Mouse (Mus musculus): ENCODE results near the gene Pdha2. TPM values are rescaled to one million over a fixed set of nuclear protein-coding genes. Genes with fewer than 3 reads are reported as not detected.
A peak's percentile ranks its signal among the peaks of the same experiment; 100 is the strongest.

Gene Pdha2
- not detected in 2 replicates for total RNA-seq (2017)

DNA sequence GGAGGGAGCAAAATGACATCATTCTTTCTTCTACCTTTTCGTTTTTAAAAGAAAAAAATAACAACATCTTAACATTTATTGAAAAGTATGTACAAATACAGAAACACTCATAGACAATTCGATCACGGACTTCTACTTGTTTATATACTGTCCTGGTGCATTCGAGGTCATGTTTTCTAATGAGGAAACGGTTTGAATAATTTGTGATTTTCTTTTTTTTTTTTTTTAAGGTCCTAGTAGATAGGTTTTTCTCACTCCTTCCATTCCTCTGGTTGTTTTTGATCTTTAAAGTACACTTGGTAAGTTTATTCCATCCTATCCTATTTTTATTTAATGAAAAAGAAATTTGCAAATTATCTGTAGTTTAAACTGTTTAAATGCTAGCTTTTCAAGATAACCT lies at the start of gene Pdha2:
TSS of gene Pdha2 (minus strand) at position 101 of the 400 bp plus-strand sequence.
- no peak for ATAC-seq (replicated peaks; ENCODE audit: low read depth, poor library complexity, severe bottlenecking)

DNA sequence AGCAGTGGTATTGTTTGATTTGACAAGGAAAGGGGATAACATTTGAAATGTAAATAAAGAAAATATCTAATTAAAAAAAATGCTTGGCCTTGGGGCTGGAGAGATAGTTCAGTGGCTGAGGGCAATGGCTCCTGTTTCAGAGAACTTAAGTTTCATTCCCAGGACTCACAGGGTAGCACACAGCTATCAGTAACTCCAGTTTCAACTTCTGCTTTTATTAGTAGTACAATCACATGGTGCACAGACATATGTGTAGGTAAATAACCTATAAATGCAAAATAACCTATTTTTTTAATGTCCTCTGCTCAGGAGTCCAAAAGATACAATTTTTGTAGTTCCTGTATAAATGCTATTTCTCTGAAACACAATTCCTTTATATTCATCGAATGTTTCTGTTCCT lies 48.4 kb upstream of the Pdha2 start:
- ATAC-seq (replicated peaks; ENCODE audit: low read depth, poor library complexity, severe bottlenecking), result no peak

DNA sequence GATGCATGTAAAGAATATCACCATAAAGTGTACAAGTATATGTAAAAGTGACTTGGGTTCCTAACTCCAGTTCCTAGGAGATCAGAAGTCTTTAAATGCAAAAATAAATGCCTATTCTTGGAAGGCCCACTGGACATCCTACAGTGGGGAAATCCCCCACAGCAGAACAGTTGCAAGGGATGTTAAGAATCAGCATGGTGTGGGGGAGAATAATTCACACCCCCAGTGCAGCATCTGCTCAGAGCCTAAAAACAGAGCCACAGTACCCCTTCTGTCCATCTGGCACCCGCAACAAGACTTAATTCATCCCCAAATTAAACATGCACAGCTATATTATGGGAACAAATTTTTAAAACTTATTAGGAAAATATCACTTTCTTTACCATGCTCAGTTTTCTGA lies 39.3 kb upstream of the Pdha2 start:
- no peak for ATAC-seq (replicated peaks; ENCODE audit: low read depth, poor library complexity, severe bottlenecking)

DNA sequence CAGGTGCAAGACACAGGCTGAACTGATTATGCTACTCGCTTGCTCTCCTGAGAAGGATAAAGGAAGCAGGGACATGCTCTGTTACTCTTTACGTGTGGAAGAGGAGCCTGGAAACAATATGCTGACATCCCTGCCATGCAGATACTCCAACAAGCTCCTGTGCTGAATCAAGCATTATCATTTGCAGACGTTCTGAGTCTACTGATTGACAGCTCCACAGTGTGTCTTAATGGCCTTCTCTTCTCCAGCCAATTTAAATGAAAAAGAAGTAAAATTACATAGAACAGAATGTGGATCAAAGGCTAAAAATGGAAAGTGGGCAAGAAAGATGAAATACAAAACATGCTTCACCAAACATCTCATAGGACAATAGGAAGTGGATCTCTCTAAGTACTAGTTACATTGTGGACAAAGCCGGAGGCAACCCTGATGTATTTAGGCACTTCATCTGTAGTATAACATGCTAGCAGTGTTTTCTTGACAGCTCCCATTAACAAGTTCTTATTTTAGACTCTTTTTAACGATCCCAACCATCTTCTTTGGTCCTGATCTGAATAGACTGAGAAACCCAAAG lies 32.7 kb upstream of the Pdha2 start:
- no peak for ATAC-seq (replicated peaks; ENCODE audit: low read depth, poor library complexity, severe bottlenecking)

DNA sequence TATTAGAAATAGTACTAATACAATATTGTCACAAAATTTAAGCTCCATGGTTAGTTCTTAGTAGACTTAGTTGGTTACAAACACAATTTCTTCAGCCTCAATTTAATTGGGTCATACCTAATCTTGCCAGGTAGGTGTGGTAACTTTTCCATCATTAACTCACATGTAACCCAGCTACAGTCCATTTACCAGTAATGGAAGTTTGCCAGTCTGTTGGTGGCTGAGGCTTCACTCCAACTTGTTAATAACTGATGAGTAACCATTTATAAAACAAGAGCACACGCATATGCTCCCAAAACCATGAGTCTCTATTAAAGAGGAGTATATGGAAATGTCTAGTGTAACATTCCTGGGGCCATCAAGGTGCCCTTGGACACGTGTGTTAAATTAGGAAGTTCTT lies 25.9 kb upstream of the Pdha2 start:
- no peak for ATAC-seq (replicated peaks; ENCODE audit: low read depth, poor library complexity, severe bottlenecking)

DNA sequence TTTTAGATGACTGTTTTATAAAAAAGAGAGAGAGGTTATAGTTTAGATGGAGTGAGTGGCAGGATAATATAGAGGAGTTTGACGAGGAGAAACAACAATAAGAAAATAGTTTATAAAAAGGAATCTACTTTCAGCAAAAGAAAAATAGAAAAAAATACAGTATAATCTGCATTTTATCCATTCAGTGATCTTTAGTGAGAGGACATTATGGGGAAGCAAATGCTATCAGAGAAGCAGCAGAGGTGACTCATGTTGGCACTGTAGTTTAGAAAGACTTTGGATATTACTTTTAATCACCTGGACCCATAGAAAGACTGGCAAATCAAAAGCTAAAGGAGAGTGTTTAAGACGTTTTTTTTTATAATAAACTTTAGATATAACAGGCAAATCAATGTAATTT lies 17.0 kb upstream of the Pdha2 start:
- no peak for ATAC-seq (replicated peaks; ENCODE audit: low read depth, poor library complexity, severe bottlenecking)

DNA sequence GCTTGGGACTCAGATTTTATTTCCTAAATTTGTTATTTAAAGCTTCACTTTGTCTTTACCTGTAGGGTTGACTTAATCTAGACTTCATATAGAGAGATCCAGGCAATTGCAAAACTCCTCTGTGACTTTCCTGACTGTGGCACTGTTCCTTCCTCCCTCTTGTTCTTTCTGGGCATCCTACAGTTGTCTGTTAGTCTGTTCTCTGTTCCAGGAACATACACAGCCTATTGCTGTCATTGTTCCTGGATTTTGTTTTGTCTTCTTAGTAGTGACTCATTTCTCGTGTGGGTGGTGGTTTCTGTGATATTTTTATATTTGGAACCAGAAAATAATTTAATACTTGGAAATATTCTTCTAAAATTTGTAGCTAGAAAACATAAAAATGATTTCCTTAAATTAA lies 10.2 kb upstream of the Pdha2 start:
- no peak for ATAC-seq (replicated peaks; ENCODE audit: low read depth, poor library complexity, severe bottlenecking)

DNA sequence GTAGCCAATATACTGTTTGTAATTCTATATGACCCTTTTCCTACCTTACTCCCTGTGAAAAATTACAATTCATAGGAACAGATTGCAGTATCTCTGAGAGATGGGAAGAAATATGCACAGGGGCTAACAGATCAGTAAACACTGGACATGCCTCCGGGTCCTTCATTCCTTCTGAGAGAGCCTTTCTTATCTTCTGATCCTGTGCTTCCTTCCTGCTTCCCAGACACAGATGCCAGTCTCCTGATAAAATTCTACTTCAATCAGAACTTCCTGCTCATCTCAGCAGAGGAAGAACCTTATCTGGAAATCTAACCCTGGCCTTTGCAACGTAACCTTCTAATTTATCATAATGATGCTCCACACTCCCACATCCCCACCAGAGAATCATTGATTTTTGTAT lies 6.4 kb upstream of the Pdha2 start:
- peak; percentile 54; the same call in 1 of the 2 replicates for ATAC-seq (replicated peaks; ENCODE audit: low read depth, poor library complexity, severe bottlenecking)

DNA sequence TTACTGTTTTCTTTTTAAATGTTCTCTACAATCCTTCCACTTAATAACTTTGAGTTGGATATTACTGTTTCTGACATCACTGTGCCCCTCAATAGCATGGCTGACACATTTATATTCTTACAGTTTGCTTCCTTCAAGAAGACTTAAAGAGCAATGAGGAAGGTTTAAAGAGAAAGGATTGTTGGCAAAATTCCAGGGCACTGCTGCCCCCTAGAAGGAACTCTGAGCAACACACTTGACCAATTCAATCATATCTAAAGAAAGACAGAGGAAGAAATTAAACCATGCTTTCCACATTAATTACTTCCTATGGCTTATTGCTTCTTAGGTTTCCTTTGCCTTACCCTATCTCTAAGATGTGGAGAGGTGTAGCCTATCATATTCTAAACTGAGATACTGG lies 4.8 kb upstream of the Pdha2 start:
- 0 out of 2 replicates have a peak, but pooled peaks have one; percentile 62 for ATAC-seq (replicated peaks; ENCODE audit: low read depth, poor library complexity, severe bottlenecking)

DNA sequence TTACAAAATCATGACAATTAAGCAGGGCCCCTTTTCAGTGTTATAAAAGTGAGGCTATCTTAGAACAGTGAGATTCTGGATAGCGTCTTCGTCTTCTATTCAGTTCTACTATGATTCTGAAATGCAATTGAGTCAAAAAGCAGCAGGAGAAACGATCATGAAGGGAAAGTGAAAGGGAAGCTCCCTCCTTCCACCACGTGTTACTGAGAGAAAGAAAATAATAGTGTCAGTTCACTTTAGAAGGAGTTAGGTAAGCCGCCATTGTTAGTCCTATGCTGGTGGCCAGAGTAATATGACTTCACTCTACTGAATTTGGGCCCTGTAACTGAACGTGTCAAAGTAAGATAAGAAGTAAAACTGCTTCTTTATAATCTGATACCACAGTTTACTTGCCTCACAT lies 4.1 kb upstream of the Pdha2 start:
- no peak for ATAC-seq (replicated peaks; ENCODE audit: low read depth, poor library complexity, severe bottlenecking)

DNA sequence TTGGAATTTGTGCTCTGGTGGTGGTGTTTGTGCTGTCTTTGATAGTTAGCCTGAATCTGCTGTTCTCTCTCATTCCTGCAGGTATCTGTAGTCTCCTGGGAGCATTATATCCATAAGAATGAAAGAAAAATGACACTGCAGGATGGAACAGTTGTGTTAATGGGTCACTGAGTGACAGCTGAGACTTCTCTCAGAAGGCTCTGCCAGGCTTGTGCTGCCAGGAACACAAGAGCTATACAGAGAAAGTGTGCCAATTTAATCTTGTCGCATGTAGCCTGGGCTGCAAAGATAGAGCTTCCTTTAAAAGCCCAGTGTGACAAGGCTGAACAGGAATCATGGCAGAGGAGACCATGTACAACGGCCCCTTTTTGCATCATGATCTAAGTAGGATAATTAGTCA lies 2.6 kb upstream of the Pdha2 start:
- no peak for ATAC-seq (replicated peaks; ENCODE audit: low read depth, poor library complexity, severe bottlenecking)

DNA sequence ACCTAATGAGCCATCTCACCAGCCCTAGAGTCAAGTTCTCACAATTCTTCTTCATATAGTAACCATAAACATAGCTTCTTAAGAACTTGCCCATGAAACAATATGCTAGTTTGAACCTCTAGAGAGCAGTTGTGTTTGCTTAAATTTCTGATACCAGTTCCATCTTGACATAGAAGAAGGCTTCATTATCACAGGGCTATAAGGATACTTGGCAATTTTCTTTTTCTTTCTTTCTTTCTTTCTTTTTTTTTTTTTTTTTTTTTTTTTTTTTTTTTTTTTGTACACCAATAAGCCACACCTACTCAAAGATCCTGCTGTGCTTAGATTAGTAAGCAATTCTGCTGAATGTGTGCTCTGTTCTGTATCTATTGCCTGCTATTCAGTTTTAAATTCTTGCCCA lies 2.0 kb upstream of the Pdha2 start:
- ATAC-seq (replicated peaks; ENCODE audit: low read depth, poor library complexity, severe bottlenecking), result no peak

DNA sequence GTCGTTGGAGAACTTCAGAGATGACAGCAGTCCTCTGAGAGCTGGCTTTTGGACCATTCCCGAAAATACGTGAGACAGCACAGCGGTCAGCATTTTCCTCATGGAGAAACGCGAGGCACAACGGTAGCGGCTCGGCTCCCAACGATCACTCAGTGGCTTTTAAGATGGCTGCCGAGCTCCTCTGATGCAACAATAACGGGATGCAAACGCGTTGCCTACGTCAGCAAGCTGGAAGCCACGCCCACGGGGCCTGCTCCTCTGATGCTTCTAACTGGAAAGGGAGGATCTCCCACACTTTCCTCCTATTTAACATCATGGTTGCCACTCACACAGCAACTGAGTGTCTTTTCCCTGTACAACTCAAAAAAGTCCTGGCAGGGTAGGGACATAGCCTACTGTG lies 511 bp downstream of the Pdha2 start:
- ATAC-seq (replicated peaks; ENCODE audit: low read depth, poor library complexity, severe bottlenecking), result no peak

DNA sequence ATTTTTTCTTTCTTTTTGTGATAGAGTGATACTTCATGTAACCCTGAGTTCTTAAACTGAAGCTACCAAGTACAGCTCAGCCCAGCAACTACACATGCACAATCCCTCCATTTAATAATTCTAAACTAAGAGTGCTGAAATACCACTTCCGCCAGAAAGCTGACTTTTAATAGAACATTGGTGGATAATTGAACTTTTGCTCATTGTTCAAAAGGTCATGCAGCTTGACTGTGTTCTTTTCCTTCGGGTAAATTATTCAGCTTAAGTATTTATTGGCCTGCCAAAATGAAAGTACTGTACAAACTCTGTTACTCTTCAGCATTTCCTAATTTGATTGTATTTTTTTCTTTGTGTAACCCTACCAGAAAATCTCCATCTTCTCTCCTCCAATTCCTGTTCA lies 10.4 kb downstream of the Pdha2 start:
- no peak for ATAC-seq (replicated peaks; ENCODE audit: low read depth, poor library complexity, severe bottlenecking)

DNA sequence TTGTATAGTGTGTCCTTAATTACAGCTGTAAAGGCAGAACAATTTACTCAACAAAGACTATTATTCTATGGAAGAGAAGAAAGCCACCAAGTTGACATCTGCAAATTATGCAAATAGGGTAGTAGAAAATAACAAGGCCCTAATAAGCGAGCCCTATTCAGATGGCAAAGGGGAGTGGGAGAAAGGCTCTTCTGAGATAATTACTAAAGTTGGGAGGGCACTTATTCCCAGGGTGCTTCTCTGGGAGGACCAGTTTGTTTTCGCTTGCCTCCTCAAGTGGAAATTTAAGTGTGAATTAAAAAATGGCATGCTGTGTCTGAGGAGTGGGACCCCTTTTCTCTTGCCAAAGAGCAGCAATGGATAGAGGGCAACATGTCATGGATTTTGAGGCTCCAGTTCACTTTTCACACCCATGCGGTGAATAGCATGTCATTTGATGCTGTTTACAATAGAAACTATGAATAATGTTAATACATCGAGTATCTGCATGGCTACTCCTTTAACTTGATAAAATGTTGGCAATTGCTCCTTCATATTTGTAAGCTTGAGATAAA lies 14.8 kb downstream of the Pdha2 start:
- ATAC-seq (replicated peaks; ENCODE audit: low read depth, poor library complexity, severe bottlenecking), result no peak

DNA sequence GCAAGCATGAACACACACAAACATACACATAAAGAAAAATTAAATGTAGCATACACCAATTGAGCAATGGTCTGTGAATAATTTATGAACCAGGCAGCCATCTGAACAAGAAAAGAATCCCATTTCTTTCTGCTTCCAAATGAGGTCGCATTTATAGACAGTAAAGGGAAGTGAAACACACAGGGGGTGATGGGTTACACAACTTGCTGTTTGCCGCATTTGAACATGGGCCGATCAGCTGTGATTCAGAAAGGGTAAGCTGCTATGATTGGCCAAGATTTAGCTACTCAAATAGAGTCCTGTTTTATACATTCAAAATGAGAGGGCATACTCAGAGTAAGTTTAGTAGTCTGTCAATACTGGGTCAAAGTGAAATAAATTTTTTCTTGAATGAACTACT lies 20.5 kb downstream of the Pdha2 start:
- peak; percentile 97 for ATAC-seq (replicated peaks; ENCODE audit: low read depth, poor library complexity, severe bottlenecking)

DNA sequence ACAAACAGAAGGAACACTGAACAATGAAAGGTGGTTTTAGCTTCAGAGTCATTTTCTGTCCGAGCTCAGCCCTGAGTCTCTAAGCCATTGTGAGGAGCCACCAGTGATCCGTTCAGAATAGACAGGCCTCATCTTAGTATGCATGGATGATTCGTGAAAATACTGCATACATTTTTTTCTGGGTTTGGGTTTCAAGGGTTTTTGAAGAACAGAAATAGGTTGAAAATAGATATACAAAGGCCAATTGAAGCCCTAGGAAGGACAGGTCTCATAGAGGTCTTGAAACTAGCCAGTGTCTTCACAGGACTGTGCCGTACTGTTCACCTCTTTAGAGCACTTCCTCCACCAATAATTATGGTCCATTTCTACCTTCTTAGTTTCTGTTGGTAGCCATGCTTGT lies 21.7 kb downstream of the Pdha2 start:
- no peak for ATAC-seq (replicated peaks; ENCODE audit: low read depth, poor library complexity, severe bottlenecking)

DNA sequence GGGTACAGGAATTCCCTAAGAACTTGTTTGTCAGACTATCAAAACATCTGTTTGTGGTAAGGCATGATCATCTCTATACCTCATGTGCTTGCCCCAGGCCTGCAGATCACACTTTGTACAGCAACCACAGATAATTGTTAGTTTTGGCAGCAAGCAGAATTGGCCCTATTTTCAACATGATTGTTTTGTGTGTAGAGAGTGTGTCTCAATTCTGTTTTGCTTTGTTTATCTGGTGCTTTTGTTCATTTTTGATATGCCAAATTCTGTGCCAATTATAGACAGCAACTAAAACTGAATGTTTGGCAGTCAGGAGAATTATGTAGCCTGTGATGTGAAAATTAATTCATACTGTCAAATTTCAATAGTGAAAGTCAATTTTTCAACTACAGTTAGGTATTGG lies 51.2 kb downstream of the Pdha2 start:
- ATAC-seq (replicated peaks; ENCODE audit: low read depth, poor library complexity, severe bottlenecking), result no peak

Data from common myeloid progenitor, adult 5-6 weeks (primary cell).